Mouse (Mus musculus): ENCODE results near the gene Glg1.
"Not testable (repeated sequence)": the region's sequence is repeated elsewhere in the genome, so short reads cannot be mapped to it uniquely, and the experiment has no call there.

GRCm38 (mm10) chr8:111246864-111247263 lies 12.2 kb downstream of the Glg1 start:
- TF ChIP-seq CTCF (conservative IDR thresholded peaks at IDR 0.05; ENCODE audit: insufficient read depth, insufficient read length, low read depth, low read length); POLR2A (IDR thresholded peaks at IDR 0.05; ENCODE audit: low read depth, low read length): not testable (repeated sequence)
